Comparison of ENCODE assay signal across 16 mouse cellular contexts in genomic region chr13:70156975-70157588, GRCm38 (mm10).
"Had no signal": no experiment of that assay in that cellular context is flagged by ENCODE, and none has a peak within 500 bp of the region (broad histone marks: within the 10 kb centered on the region; RNA-seq: fewer than 3 reads in every experiment).

No protein-coding gene starts in this region.

- H3K27ac ChIP-seq: kidney, postnatal 0 days; limb, embryonic 15.5 days; liver, embryonic 12.5 days; lung, embryonic 15.5 days; macrophage; midbrain, embryonic 13.5 days had no signal

- H3K9me3 ChIP-seq: limb, embryonic 15.5 days; liver, embryonic 12.5 days; lung, embryonic 15.5 days; midbrain, embryonic 13.5 days had no signal

- H3K4me3 ChIP-seq: limb, embryonic 15.5 days; liver, embryonic 12.5 days; lung, embryonic 15.5 days; midbrain, embryonic 13.5 days had no signal

- H3K4me1 ChIP-seq: liver, embryonic 12.5 days; lung, embryonic 15.5 days had no signal

- ATAC-seq: liver, embryonic 12.5 days; midbrain, embryonic 13.5 days had no signal

- H3K36me3 ChIP-seq: limb, embryonic 15.5 days; liver, embryonic 12.5 days; lung, embryonic 15.5 days; midbrain, embryonic 13.5 days had no signal

- H3K4me2 ChIP-seq: limb, embryonic 15.5 days; liver, embryonic 12.5 days; lung, embryonic 15.5 days; midbrain, embryonic 13.5 days had no signal

- DNase-seq: kidney, adult 9 months; kidney, postnatal 36 days; layer of hippocampus, adult 9-11 months; layer of hippocampus, postnatal 36 days; lung, postnatal 14 days; retina, postnatal 1 day; right cerebral cortex, postnatal 4 days; spleen, adult 18-20 months; thymus, adult 2 months; thymus, postnatal 25 days had no signal

- H3K27me3 ChIP-seq: limb, embryonic 15.5 days; liver, embryonic 12.5 days; lung, embryonic 15.5 days had no signal

- H3K9ac ChIP-seq: limb, embryonic 15.5 days; liver, embryonic 12.5 days; lung, embryonic 15.5 days; midbrain, embryonic 13.5 days had no signal
